Mouse (Mus musculus): ENCODE measurements around the gene Mta1. TPM values are rescaled to one million over a fixed set of nuclear protein-coding genes. Genes with fewer than 3 reads are reported as not detected.

Gene Mta1
- polyA plus RNA-seq, 1 experiment from 2014 or later: 15.5 TPM

DNA sequence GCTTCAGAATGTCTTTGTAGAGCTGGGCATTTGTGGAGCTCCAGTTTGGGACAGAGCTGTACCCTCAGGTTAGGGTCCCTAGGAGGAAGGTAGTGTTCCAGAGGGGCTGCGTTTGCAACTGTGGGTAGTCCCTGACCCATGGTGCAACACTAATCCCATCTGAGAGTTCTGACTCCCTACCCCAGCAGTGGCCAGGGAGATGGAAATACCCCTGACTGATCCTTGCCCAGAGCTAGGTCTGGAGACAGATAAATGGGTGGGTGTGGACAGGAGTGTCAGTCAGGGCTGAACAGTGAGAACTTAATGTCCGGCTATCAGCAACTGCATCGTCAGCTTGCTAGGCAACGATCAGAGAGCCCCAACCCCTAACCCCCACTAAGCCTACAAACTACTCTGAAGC lies 52.5 kb downstream of the Mta1 start:
- Histone ChIP-seq H3K27me3 (ENCODE audit: control insufficient read depth, insufficient read depth, low read length) (no peaks in the 10 kb centered on the region), H3K4me1 (ENCODE audit: control insufficient read depth in 2 of 2, insufficient read depth in 2 of 2, low read length in 2 of 2) (peaks cover 53 to 62% of the 10 kb centered on the region in 2 experiments), H3K36me3 (ENCODE audit: control insufficient read depth, insufficient read depth, low read length) (peaks cover 18% of the 10 kb centered on the region), H3K27ac (replicated peaks in 1 of 2; ENCODE audit: control insufficient read depth in 1 of 2, insufficient read depth in 1 of 2, low read depth in 2 of 2, low read length in 2 of 2) (no peak overlapping the region), H3K9ac (ENCODE audit: low read length) (no peak overlapping the region), H3K4me2 (ENCODE audit: low read length) (no peak overlapping the region), H3K4me3 (ENCODE audit: control insufficient read depth in 1 of 2, insufficient read depth in 1 of 2, low read depth in 1 of 2, low read length in 2 of 2) (no peak overlapping the region), H3K9me3 (ENCODE audit: control insufficient read depth, low read length) (no peaks in the 10 kb centered on the region)
- no peak for ATAC-seq (ENCODE audit: insufficient number of reproducible peaks, insufficient read depth, low FRiP score, low read depth)
- WGBS: 56% methylated on average over 4 of the region's 4 CpGs

DNA sequence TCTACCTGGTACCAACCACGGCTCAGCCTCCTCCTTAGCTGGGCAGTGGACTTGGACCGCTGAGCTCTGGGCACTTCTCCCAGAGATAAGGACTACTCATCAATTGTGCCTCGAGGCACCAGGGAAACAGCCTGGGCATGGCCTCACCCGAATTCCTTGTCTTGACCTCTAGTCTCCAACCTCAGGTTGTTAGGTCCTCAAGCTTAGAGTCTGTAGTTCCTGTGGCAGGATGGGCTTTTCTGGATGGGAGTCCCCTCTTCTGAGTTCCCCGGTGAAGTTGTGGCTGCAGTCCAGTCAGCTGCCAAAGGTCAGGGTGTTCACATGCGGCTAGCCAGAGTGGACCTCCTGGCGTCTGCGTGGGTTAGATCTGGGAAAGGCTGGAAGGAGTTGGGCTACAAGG lies 53.0 kb downstream of the Mta1 start:
- Histone ChIP-seq H3K9me3 (ENCODE audit: control insufficient read depth, low read length) (no peaks in the 10 kb centered on the region), H3K36me3 (ENCODE audit: control insufficient read depth, insufficient read depth, low read length) (peaks cover 14% of the 10 kb centered on the region; the same call in 1 of the 2 replicates), H3K27me3 (ENCODE audit: control insufficient read depth, insufficient read depth, low read length) (no peaks in the 10 kb centered on the region), H3K4me3 (ENCODE audit: control insufficient read depth in 1 of 2, insufficient read depth in 1 of 2, low read depth in 1 of 2, low read length in 2 of 2) (peak overlapping the region in 1 of 2 experiments; percentile 58; a peak in 1 of 4 replicates), H3K4me2 (ENCODE audit: low read length) (peak overlapping the region; percentile 91; the same call in 1 of the 2 replicates), H3K9ac (ENCODE audit: low read length) (no peak overlapping the region), H3K4me1 (ENCODE audit: control insufficient read depth in 2 of 2, insufficient read depth in 2 of 2, low read length in 2 of 2) (peaks cover 48 to 58% of the 10 kb centered on the region in 2 experiments), H3K27ac (replicated peaks in 1 of 2; ENCODE audit: control insufficient read depth in 1 of 2, insufficient read depth in 1 of 2, low read depth in 2 of 2, low read length in 2 of 2) (peak overlapping the region in 1 of 2 experiments; percentile 25; a peak in 1 of 4 replicates)
- WGBS: 53% methylated on average over 8 of the region's 8 CpGs
- ATAC-seq (ENCODE audit: insufficient number of reproducible peaks, insufficient read depth, low FRiP score, low read depth): no peak

DNA sequence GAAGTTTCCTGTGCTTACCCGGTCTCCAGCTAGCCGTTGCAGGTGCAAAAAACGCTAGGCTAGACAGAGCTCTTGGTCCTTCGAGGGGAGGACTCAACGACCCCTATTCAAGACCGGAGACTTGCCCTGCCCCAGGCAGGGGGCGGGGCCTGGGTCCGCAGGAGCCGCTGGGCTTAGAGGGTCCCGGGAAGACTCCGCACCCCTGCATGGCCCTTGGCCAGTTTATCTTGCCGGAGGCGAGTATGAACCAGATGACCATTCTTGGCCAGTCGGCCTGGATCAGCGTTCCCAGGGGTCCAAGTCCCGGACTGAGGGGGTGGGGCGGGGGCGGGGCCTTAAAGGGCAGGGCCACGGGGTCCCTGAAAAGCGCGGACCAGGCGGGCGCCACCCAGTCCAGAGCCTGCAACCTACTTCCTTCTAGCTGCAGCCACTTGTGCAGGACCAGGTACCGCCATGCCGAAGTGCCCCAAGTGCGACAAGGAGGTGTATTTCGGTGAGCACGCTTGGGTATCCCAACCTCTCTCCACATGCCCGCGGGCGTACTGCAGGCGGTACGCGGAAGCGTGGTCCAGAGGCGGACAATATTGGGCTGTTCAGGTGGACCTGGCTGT lies 53.7 kb downstream of the Mta1 start:
- no peaks in the 10 kb centered on the region for H3K27me3 ChIP-seq (ENCODE audit: control insufficient read depth, insufficient read depth, low read length)
- peak overlapping the region; percentile 79 for H3K9ac ChIP-seq (ENCODE audit: low read length)
- 0 out of 2 replicates have a peak, but pooled peaks cover 8% of the 10 kb centered on the region for H3K36me3 ChIP-seq (ENCODE audit: control insufficient read depth, insufficient read depth, low read length)
- peaks cover 41 to 53% of the 10 kb centered on the region in 2 experiments for H3K4me1 ChIP-seq (ENCODE audit: control insufficient read depth in 2 of 2, insufficient read depth in 2 of 2, low read length in 2 of 2)
- H3K4me3 ChIP-seq (ENCODE audit: control insufficient read depth in 1 of 2, insufficient read depth in 1 of 2, low read depth in 1 of 2, low read length in 2 of 2): peak overlapping the region; percentile 47 to 58
- peak overlapping the region; percentile 91 for H3K4me2 ChIP-seq (ENCODE audit: low read length)
- no peaks in the 10 kb centered on the region for H3K9me3 ChIP-seq (ENCODE audit: control insufficient read depth, low read length)
- under 1% methylated on average over 36 of the region's 36 CpGs for WGBS
- 0 out of 2 replicates have a peak, but pooled peaks have one; percentile 9 for ATAC-seq (ENCODE audit: insufficient number of reproducible peaks, insufficient read depth, low FRiP score, low read depth)
- peak overlapping the region in 1 of 2 experiments; percentile 25; a peak in 1 of 4 replicates for H3K27ac ChIP-seq (replicated peaks in 1 of 2; ENCODE audit: control insufficient read depth in 1 of 2, insufficient read depth in 1 of 2, low read depth in 2 of 2, low read length in 2 of 2)

DNA sequence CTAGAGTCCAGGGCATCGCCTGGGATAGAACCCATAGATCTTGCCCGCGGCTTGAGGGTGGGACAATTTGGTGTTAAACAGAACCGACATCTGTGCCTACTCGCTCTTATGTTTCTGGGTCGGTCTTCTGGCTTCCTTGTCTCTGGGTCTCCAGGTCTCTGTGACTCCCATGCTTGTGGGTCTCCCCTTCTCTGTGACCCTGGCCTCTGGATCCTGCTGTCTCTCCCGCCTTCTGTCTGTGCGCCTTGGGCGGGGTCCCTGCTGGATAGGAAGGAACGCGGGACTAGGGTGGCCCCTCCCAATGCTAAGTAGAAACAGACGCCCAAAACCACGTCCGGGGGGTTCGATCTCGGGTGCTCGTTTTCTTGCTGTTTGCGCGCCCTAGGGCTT lies 54.2 kb downstream of the Mta1 start:
- H3K36me3 ChIP-seq (ENCODE audit: control insufficient read depth, insufficient read depth, low read length): 0 out of 2 replicates have a peak, but pooled peaks cover 3% of the 10 kb centered on the region
- H3K27ac ChIP-seq (replicated peaks in 1 of 2; ENCODE audit: control insufficient read depth in 1 of 2, insufficient read depth in 1 of 2, low read depth in 2 of 2, low read length in 2 of 2): 0 out of 4 replicates have a peak overlapping the region, but pooled peaks of 1 of the 2 experiments have one; percentile 25
- H3K9me3 ChIP-seq (ENCODE audit: control insufficient read depth, low read length): no peaks in the 10 kb centered on the region
- H3K4me1 ChIP-seq (ENCODE audit: control insufficient read depth in 2 of 2, insufficient read depth in 2 of 2, low read length in 2 of 2): peaks cover 41 to 53% of the 10 kb centered on the region in 2 experiments
- H3K4me2 ChIP-seq (ENCODE audit: low read length): peak overlapping the region; percentile 91
- no peaks in the 10 kb centered on the region for H3K27me3 ChIP-seq (ENCODE audit: control insufficient read depth, insufficient read depth, low read length)
- H3K4me3 ChIP-seq (ENCODE audit: control insufficient read depth in 1 of 2, insufficient read depth in 1 of 2, low read depth in 1 of 2, low read length in 2 of 2): peak overlapping the region; percentile 47 to 58
- ATAC-seq (ENCODE audit: insufficient number of reproducible peaks, insufficient read depth, low FRiP score, low read depth): no peak
- 9% methylated on average over 19 of the region's 19 CpGs for WGBS
- H3K9ac ChIP-seq (ENCODE audit: low read length): peak overlapping the region; percentile 79

DNA sequence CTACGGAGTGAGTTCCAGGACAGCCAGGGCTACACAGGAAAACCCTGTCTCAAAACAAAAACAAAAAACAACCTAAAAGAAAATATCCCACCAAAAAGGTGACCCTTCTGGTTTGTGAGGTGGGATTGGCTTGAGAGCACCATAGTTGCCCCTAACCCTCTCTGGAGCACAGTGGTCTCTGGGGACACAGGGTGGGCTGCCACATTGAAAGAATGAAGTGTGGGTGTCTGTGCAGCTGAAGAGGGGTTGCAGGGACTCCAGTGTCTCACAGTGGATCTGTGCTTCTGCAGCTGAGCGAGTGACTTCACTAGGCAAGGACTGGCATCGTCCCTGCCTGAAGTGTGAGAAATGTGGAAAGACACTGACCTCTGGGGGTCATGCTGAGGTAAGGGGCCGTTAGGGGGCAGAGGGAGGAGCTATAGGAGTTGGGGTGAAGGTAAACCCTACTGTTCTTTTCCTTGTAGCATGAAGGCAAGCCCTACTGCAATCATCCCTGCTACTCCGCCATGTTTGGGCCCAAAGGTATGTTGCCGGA lies 55.0 kb downstream of the Mta1 start:
- no peaks in the 10 kb centered on the region for H3K9me3 ChIP-seq (ENCODE audit: control insufficient read depth, low read length)
- H3K9ac ChIP-seq (ENCODE audit: low read length): peak overlapping the region; percentile 79; the same call in 1 of the 2 replicates
- H3K4me1 ChIP-seq (ENCODE audit: control insufficient read depth in 2 of 2, insufficient read depth in 2 of 2, low read length in 2 of 2): peaks cover 34 to 47% of the 10 kb centered on the region in 2 experiments
- H3K27me3 ChIP-seq (ENCODE audit: control insufficient read depth, insufficient read depth, low read length): no peaks in the 10 kb centered on the region
- WGBS: 72% methylated on average over 6 of the region's 6 CpGs
- peak overlapping the region in 1 of 2 experiments; percentile 58; a peak in 3 of 4 replicates for H3K4me3 ChIP-seq (ENCODE audit: control insufficient read depth in 1 of 2, insufficient read depth in 1 of 2, low read depth in 1 of 2, low read length in 2 of 2)
- ATAC-seq (ENCODE audit: insufficient number of reproducible peaks, insufficient read depth, low FRiP score, low read depth): no peak
- H3K36me3 ChIP-seq (ENCODE audit: control insufficient read depth, insufficient read depth, low read length): 0 out of 2 replicates have a peak, but pooled peaks cover under 1% of the 10 kb centered on the region
- peak overlapping the region; percentile 91 for H3K4me2 ChIP-seq (ENCODE audit: low read length)
- H3K27ac ChIP-seq (replicated peaks in 1 of 2; ENCODE audit: control insufficient read depth in 1 of 2, insufficient read depth in 1 of 2, low read depth in 2 of 2, low read length in 2 of 2): no peak overlapping the region

DNA sequence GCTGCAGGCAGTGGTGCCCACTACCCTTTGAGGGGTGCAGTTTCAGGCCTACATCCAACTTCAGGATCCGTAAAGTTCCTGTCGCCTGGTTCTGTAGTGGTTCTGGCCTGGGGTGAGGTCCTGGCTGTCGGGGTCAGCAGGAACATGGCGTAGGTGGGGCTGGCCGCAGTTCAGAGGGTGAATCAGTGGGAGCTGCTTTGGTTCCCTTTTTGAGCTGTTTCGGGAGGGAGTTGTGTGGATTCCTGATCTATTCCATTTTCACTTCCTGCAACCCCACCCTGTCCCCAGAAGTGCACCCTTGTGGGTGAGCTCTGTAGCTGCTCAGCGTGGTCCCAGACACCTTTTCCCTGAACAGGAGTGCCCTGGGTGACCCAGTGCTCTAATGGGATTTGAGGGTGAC lies 55.9 kb downstream of the Mta1 start:
- ATAC-seq (ENCODE audit: insufficient number of reproducible peaks, insufficient read depth, low FRiP score, low read depth): no peak
- no peaks in the 10 kb centered on the region for H3K9me3 ChIP-seq (ENCODE audit: control insufficient read depth, low read length)
- peaks cover 28 to 39% of the 10 kb centered on the region in 2 experiments for H3K4me1 ChIP-seq (ENCODE audit: control insufficient read depth in 2 of 2, insufficient read depth in 2 of 2, low read length in 2 of 2)
- no peaks in the 10 kb centered on the region for H3K27me3 ChIP-seq (ENCODE audit: control insufficient read depth, insufficient read depth, low read length)
- H3K9ac ChIP-seq (ENCODE audit: low read length): no peak overlapping the region
- no peak overlapping the region for H3K4me2 ChIP-seq (ENCODE audit: low read length)
- 0 out of 2 replicates have a peak, but pooled peaks cover 3% of the 10 kb centered on the region for H3K36me3 ChIP-seq (ENCODE audit: control insufficient read depth, insufficient read depth, low read length)
- H3K27ac ChIP-seq (replicated peaks in 1 of 2; ENCODE audit: control insufficient read depth in 1 of 2, insufficient read depth in 1 of 2, low read depth in 2 of 2, low read length in 2 of 2): no peak overlapping the region
- H3K4me3 ChIP-seq (ENCODE audit: control insufficient read depth in 1 of 2, insufficient read depth in 1 of 2, low read depth in 1 of 2, low read length in 2 of 2): no peak overlapping the region
- WGBS: 90% methylated on average over 7 of the region's 7 CpGs

DNA sequence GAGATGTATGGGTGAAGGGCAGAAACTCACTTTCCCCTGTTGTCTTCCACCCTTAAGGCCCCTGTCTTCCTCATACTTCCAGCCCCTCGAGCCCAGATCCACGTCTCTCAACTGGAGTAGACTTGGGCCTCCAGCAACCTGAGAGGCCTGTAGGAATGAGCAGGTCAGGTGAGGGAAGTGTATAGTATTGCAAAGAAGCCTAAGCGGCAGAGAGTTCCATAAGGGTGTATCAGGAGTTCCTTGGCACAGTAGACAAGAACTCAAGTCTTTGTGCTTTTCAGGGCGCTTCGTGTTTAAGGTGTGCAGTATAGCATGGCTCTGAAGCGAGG lies 56.6 kb downstream of the Mta1 start:
- H3K27ac ChIP-seq (replicated peaks in 1 of 2; ENCODE audit: control insufficient read depth in 1 of 2, insufficient read depth in 1 of 2, low read depth in 2 of 2, low read length in 2 of 2): peak overlapping the region; percentile 83 to 84

More for the DNA sequence above, 56.6 kb downstream of the Mta1 start:
- peaks cover 25 to 35% of the 10 kb centered on the region in 2 experiments for H3K4me1 ChIP-seq (ENCODE audit: control insufficient read depth in 2 of 2, insufficient read depth in 2 of 2, low read length in 2 of 2)
- whole genome bisulfite sequencing: 73% methylated on average over 6 of the region's 6 CpGs
- H3K36me3 ChIP-seq (ENCODE audit: control insufficient read depth, insufficient read depth, low read length): 0 out of 2 replicates have a peak, but pooled peaks cover 3% of the 10 kb centered on the region
- ATAC-seq (ENCODE audit: insufficient number of reproducible peaks, insufficient read depth, low FRiP score, low read depth): no peak
- peak overlapping the region; percentile 81 for H3K4me2 ChIP-seq (ENCODE audit: low read length)
- no peaks in the 10 kb centered on the region for H3K9me3 ChIP-seq (ENCODE audit: control insufficient read depth, low read length)
- no peaks in the 10 kb centered on the region for H3K27me3 ChIP-seq (ENCODE audit: control insufficient read depth, insufficient read depth, low read length)
- peak overlapping the region; percentile 78 for H3K9ac ChIP-seq (ENCODE audit: low read length)
- peak overlapping the region; percentile 41 to 61; a peak in 2 of 4 replicates for H3K4me3 ChIP-seq (ENCODE audit: control insufficient read depth in 1 of 2, insufficient read depth in 1 of 2, low read depth in 1 of 2, low read length in 2 of 2)
